Mouse (Mus musculus) layer of hippocampus, adult 11-12 months (tissue): ENCODE results near the gene Zfp456.
"Not testable (repeated sequence)": the region's sequence is repeated elsewhere in the genome, so short reads cannot be mapped to it uniquely, and the experiment has no call there.

Experiments
- DNase-seq: peaks from one replicate; pipeline ENCODE4 v3.0.0; 2022; ENCODE audit warnings: low spot score

Gene Zfp456

DNA sequence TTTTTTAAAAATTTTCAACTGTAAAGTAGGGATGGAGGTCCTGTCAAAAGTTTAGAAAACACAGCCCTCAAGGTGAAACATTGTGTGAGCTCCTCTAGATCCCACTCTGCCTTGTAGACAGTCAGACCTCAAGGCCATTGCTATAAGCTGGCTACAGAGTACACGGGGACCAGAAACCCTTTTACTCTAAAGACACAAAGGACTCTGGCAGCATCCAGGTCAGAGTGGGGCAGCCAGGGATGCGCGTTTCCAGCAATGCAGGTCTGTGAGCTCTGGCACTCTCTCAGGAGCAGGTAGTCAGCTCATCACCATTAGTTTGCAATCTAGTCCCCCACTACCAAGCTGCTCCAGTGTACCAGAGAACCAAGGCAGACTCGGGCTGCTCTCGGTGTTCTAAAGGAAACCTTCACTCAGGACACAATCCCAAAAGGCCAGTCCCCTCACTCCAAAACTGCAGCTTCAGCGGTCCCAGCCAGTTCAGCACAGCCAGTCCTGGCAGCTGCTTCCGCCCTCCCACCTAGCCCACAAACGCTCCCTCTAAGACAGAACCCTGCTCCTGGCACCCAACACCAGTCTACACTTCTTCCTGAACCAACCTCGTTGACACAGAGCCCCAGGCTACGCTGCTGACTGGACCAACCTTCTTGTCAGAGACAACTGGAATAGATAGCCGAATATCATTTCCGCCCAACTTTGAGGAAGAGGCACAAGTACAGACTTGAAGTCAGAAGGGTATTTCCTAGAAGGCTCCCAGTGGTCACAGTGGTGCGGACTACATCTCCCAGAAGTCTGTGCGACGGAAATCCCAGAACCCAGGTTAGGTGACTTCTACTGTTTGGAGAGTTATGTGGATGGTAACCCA is at the start of gene Zfp456, which contains the start of gene Gm28041:
Gene Zfp456 (minus strand): TSS at position 761 of the 862 bp plus-strand sequence.
Gene Gm28041 (minus strand): TSS at position 684 of the 862 bp plus-strand sequence.
- DNase-seq, result peak; percentile 62

DNA sequence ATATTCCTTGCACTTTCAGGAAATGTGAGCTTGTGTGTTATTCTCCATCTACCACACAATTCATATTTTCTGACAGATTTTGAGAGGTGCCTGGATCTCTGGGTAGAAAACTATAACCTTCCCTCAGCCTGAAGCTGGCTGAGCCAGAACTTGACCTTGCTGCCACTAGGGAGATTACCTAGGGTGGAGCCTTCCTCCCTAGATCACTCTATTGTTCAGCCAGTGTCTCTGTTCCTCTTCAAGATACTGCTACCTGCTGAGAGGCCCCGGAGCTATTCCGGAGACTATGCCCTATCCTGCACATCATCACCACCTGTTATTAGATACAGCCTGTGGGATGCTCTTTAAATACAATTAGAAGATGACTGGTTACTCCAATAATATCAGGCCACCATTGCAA is 46.9 kb upstream of the Zfp456 start:
- not testable (repeated sequence) for DNase-seq

DNA sequence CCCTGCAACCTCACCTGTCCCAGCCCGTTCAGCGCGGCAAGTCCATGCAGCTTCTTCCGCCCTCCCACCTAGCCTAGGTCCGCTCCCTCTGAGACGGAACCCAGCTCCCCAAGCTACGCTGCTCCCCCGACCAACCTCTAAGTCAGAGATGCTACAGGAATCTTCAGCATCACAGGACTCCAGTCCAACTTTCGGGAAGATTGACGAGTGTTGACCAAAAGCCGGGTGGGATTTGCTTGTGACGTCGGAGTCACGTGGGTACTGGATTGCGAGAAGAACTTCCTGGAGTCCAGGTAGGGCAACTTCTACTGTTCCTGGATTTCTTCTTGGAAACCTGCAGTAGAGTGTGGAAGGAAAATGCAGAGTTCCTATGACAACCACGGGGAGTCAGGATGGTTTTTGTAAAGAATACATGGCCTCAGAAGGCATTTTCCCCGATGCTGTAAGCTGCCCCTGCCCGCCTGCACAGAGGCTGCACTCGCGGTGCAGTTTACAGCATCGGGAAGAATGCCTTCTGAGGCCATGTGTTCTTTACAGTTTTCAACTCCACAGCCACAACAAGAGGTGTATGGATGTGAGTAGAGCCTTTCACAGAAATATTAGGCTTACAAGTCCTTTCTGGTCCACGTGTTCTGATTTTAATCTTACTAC is 45.7 kb upstream of the Zfp456 start, which contains the start of gene Zfp459:
Gene Zfp459 (minus strand): TSS at position 212 of the 651 bp plus-strand sequence.
- peak; percentile 23 for DNase-seq

DNA sequence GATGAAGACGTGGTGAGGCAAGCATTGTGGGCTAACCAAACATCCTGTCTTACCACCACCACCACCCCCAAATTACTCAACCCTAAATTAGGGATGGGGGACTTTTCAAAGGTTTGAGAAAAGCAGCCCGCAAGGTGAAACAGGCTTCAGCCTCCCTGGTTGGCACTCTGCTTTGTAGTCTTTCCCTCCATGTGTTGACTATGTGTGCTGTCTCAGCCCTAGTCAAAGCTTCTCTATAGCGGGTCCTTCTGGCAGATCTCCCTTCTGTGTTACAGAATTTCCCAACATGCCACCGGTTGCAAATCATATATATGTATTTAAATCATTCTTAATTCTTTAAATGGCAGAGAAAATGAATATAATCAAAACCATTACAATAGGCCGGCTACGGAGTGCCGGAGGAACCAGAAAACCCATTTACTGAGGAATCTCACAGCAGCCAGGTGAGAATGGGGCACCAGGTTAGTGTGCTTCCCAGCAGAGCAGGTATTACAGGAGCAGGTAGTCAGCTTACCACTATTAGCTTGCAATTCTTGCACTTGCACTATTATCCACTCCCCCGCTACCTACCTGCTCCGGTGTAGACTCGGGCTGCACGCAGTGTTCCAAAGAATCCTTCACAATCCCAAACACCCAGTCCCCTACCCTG is 45.1 kb upstream of the Zfp456 start:
- no peak for DNase-seq

DNA sequence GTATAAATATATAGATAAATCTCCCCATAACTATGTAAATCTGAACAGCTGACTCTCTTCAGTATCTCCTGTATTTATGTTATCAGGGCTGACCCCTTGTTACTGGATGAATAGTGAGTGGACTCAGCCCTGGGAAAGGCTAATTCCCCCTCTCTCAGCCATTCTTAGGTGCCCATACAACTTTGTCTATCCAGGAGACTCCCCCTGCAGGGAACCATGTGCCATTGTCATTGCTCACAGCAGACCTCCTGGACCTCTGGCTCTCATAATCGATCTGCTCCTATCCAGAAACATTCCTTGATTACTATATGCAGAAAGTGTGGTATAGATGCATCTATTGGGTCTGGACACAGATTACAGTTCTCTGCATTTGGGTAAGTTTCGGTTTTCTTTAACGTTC is 41.2 kb upstream of the Zfp456 start:
- DNase-seq, result no peak

DNA sequence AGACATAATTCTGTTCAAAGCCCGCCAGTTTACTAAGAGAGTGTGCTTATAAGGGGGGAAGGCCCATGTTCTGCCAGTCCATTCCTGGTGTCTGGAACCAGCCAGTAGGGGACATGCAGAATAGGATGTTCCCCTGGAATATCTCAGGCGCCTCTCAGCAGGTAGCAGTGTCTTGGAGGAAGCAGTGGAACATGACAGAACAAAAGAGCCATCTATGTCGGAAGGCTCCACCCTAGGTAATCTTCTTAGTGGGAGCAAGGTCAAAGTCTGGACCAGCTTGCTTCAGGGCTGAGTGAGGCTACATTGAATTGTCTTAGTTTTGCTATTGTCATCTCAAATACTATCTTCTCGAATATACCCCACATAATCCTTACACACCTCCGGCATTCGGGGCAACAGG is 40.1 kb upstream of the Zfp456 start:
- no peak for DNase-seq

DNA sequence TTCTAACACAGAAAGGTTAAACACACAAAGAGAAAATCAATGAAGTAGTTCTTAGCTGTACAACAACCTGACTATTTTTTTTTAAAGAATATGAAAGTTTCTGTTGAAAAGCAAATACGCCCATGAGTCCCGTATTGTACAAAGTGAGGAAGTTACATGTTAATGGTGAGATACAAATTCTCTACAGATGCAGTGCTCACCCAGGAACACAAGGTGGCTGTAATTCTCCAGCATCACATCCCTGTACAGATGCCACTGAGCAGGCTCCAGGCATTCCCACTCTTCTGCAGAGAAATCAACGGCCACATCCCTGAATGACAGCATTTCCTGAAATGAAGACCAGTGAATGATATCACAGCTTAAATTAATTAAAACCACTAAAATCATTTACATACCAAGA is 38.0 kb upstream of the Zfp456 start:
- not testable (repeated sequence) for DNase-seq

DNA sequence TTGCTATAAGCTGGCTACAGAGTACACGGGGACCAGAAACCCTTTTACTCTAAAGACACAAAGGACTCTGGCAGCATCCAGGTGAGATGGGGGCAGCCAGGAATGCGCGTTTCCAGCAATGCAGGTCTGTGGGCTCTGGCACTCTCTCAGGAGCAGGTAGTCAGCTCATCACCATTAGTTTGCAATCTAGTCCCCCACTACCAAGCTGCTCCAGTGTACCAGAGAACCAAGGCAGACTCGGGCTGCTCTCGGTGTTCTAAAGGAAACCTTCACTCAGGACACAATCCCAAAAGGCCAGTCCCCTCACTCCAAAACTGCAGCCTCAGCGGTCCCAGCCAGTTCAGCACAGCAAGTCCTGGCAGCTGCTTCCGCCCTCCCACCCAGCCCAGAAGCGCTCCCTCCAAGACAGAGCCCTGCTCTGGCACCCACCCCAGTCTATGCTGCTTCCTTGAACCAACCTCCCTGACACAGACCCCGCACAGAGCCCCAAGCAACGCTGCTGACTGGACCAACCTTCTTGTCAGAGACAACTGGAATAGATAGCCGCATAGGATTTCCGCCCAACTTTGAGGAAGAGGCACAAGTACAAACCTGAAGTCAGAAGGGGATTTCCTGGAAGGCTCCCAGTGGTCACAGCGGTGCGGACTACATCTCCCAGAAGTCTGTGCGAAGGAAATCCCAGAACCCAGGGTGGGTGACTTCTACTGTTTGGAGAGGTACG is 23.7 kb upstream of the Zfp456 start, which contains the start of gene Zfp429:
Gene Zfp429 (minus strand): TSS at position 637 of the 721 bp plus-strand sequence.
- DNase-seq, result peak; percentile 72

DNA sequence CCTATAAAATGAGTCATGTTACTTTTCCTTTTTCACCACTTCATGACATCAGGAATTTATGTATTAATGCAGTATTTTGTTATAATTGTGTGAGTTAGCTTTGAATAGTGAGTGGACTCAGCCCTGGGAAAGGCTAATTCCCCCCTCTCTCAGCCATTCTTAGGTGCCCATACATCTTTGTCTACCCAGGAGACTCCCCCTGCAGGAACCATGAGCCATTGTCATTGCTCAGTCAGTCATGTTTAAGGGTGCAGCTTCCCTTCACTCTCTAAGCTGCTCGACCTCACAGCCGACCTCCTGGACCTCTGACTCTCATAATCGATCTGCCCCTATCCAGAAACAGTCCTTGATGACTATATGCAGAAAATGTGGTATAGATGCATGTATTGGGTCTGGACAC is 645 bp upstream of the Zfp456 start:
- not testable (repeated sequence) for DNase-seq

DNA sequence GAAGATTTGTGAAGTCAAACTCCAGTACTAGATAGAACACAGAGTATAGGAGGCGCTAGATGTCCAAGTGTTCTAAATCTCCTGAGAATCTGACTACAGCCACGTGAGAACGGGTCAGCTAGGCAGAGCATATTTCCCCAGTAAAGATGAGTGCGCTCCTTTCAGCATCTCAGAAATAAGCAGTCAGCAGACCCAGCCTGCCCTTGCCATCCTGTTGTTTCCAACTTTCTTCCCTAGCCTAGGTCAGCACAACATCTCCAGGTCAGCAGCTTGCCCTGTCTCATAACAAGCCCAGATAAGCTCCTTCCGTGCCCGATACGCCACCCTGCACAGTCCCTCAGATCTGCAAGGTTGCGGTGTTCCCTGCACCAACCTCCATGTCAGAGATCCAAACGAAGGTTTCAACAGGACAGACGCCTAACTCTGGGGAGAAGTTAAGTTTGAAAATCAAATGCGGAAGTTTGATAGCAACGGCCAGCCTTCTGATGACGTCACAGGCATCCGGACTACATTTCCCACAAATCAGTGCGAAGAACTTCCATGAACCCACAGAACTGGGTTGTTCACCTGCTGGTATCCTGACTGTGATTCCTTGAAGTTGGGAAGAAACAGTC is 15.4 kb downstream of the Zfp456 start, which contains the start of the genes Gm28044 and Zfp953:
Gene Gm28044 (minus strand): TSS at position 406 of the 614 bp plus-strand sequence.
Gene Zfp953 (minus strand): TSS at position 475 of the 614 bp plus-strand sequence.
- peak; percentile 90 for DNase-seq

DNA sequence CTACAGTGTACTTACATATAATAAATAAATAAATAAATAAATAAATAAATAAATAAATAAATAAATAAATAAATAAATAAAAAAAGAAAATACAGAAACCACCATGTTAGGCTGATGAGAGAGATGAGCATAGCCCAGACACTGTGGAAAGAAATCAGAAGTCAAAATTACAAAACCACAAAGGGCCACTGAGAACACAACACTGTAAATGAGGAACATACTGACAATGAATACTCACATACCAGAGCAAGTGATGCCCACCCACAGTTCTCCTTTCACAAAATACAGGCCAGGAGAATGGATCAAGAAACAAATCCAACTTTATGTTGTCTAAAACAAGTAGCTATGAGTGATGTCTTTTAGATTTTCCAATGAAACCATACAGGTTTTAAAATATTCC is 23.8 kb downstream of the Zfp456 start:
- no peak for DNase-seq

DNA sequence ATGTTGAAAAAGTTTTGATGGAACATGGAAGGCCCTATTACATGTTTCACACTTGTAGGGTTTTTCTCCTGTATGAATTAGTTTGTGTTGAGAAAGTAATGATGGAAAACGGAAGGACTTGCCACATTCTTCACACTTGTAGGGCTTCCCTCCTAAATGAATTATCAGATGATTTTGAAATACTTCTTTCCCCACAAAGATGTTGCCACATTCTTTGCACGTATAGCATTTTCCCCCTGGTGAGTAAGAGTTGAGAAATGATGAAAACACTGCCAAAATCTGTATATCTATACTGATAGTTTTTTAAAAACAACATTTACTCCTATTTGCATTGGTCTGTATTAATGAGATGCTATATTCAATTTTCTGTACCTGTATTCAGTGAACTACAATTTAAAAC is 32.2 kb downstream of the Zfp456 start:
- DNase-seq, result no peak

DNA sequence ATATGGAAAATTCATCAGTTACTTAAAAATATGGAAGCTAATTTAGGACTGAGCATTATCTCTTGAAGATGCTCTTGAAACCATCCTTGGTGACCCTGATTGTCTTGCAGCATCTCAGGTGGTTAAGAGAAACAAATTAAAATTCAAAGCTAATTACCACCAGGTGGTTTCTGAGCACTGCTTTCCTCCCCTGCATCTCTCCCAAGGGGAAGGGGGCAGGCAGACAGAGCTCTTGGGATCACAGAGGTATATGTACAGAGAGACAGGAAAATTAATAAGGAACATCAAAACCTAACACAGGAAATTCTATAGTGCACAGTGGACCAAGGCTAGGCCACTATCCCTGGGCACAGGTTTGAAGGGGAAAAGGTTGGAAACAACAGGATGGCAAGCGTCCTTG is 42.7 kb downstream of the Zfp456 start:
- DNase-seq, result no peak

DNA sequence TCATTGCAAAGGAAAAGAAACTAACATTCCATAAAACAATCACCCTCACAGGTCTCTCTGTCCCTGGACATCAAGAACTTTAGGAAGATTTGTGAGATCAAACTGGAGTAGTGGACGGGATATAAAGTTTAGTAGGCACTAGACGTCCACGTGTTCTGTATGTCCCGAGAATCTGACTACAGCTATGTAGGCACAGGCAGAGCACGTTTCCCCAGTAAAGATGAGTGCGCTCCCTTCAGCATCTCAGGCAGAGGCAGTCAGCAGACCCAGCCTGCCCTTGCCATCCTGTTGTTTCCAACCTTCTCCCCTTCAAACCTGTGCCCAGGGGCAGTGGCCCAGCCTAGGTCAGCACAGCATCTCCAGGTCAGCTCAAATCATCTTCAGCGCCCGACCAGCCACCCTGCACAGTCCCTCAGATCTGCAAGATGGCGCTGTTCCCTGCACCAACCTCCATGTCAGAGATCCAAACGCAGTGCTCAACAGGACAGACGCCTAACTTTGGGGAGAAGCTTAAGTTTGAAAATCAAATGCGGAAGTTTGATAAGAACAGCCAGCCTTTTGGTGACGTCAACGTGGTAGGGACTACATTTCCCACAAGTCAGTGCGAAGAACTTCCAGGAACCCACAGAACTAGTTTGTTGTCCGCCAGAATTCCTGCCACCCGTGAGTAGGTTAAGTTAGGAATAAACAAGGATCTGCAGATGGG is 43.4 kb downstream of the Zfp456 start, which contains the start of gene Zfp595:
Gene Zfp595 (minus strand): TSS at position 552 of the 706 bp plus-strand sequence.
- DNase-seq, result peak; percentile 87
